In the genomic region with DNA sequence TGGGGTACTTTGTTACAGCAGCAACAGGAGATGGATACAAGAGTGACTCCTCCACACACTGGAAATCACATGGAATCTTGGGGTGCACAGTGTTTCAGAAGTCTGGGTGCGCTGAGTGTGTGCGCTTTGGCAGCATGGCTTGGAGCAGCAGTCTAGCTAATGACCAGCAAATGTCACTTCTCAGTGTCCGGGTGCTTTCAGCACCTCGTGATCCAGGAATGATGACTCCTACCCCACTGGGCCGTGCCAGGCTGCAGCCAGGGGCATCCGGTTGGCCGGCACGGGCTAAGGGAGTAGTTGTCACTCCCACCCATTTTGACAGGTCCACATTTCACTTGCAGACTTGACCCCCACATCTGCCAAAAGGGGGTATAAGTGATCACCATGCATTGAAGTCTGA, we compare ENCODE assay signal across 22 mouse cellular contexts.
DNase-seq lines count a peak whose midpoint lies in the region; ATAC-seq and TF ChIP-seq lines count a peak whose summit lies in the region.
"Had no signal": no experiment of that assay in that cellular context is flagged by ENCODE, and none has a peak within 500 bp of the region (broad histone marks: within the 10 kb centered on the region; RNA-seq: fewer than 3 reads in every experiment).

No protein-coding gene starts in this region.

- DNase-seq in heart, adult 11 months = peak; percentile 94
- DNase-seq in heart, adult 2 months = no peak
- peak; percentile 18 for DNase-seq in heart, postnatal 0 days (ENCODE audit: low spot score)
- DNase-seq in kidney, postnatal 0 days (ENCODE audit: low spot score) = peak; percentile 41
- DNase-seq in kidney, adult 9 months = no peak
- DNase-seq in heart, postnatal 4 days = peak; percentile 44
- DNase-seq in left cerebral cortex, postnatal 4 days = no peak
- DNase-seq: adrenal gland, postnatal 14 days; cerebellum, adult 11-12 months; cerebellum, adult 9-10 months; gastrocnemius, postnatal 10 days; kidney, adult 18-20 months had no signal

- no peak overlapping the region for H3K4me2 ChIP-seq in heart, postnatal 0 days (ENCODE audit: low read depth, low read length)
- no peak overlapping the region for H3K4me2 ChIP-seq in heart, embryonic 12.5 days
- H3K4me2 ChIP-seq in kidney, postnatal 0 days (ENCODE audit: low read length) = no peak overlapping the region
- H3K4me2 ChIP-seq: embryonic facial prominence, embryonic 15.5 days; forebrain, embryonic 15.5 days; heart, embryonic 15.5 days; intestine, embryonic 15.5 days; kidney, embryonic 15.5 days had no signal

- ATAC-seq in heart, postnatal 0 days (ENCODE audit: insufficient read depth, low read depth) = no peak
- ATAC-seq in heart, embryonic 12.5 days (ENCODE audit: insufficient number of reproducible peaks, low FRiP score) = no peak
- ATAC-seq in kidney, postnatal 0 days (replicated peaks; ENCODE audit: low FRiP score, low read depth) = no peak
- ATAC-seq: activated CD4-positive, CD25-positive, alpha-beta regulatory T cell, adult 4 months; forebrain, embryonic 15.5 days; intestine, embryonic 15.5 days; Patski had no signal

- intact Hi-C loops in heart, adult 2 months (cut with DNase I) = no loop called here
- intact Hi-C loops in left cerebral cortex, postnatal 4 days (cut with DNase I) = no loop called here

- WGBS in heart, adult 2 months = 59% methylated on average over 8 of the region's 8 CpGs
- 39% methylated on average over 8 of the region's 8 CpGs for WGBS in heart, postnatal 0 days
- 61% methylated on average over 8 of the region's 8 CpGs for WGBS in heart, embryonic 12.5 days
- 50% methylated on average over 8 of the region's 8 CpGs for WGBS in kidney, postnatal 0 days

- no peak for TF ChIP-seq POLR2A in heart, adult 2 months (IDR thresholded peaks at IDR 0.05; ENCODE audit: insufficient read depth, low read depth, low read length)

- H3K9ac ChIP-seq in heart, adult 2 months (ENCODE audit: low read depth, low read length) = no peak overlapping the region
- H3K9ac ChIP-seq in heart, postnatal 0 days (replicated peaks; ENCODE audit: low read depth, low read length) = no peak overlapping the region
- no peak overlapping the region for H3K9ac ChIP-seq in heart, embryonic 12.5 days
- H3K9ac ChIP-seq in kidney, postnatal 0 days (ENCODE audit: low read depth, low read length) = no peak overlapping the region
- H3K9ac ChIP-seq: embryonic facial prominence, embryonic 15.5 days; forebrain, embryonic 15.5 days; heart, embryonic 15.5 days; intestine, embryonic 15.5 days; kidney, embryonic 15.5 days had no signal

- no peak overlapping the region for H3K4me3 ChIP-seq in heart, adult 2 months
- no peak overlapping the region for H3K4me3 ChIP-seq in heart, postnatal 0 days (ENCODE audit: low read depth, low read length)
- H3K4me3 ChIP-seq in heart, embryonic 12.5 days = no peak overlapping the region
- no peak overlapping the region for H3K4me3 ChIP-seq in kidney, postnatal 0 days (replicated peaks; ENCODE audit: low read depth, low read length)
- H3K4me3 ChIP-seq: embryonic facial prominence, embryonic 15.5 days; erythroblast, embryonic 14.5 days; forebrain, embryonic 15.5 days; heart, embryonic 15.5 days; intestine, embryonic 15.5 days; kidney, embryonic 15.5 days had no signal

- H3K9me3 ChIP-seq in heart, postnatal 0 days (replicated peaks; ENCODE audit: control insufficient read depth, low read length) = no peaks in the 10 kb centered on the region
- H3K9me3 ChIP-seq in heart, embryonic 12.5 days (replicated peaks) = no peaks in the 10 kb centered on the region
- no peaks in the 10 kb centered on the region for H3K9me3 ChIP-seq in kidney, postnatal 0 days (replicated peaks; ENCODE audit: low read length)
- H3K9me3 ChIP-seq: embryonic facial prominence, embryonic 15.5 days; forebrain, embryonic 15.5 days; heart, embryonic 15.5 days; intestine, embryonic 15.5 days; kidney, embryonic 15.5 days had no signal

- H3K27ac ChIP-seq in heart, adult 2 months = no peak overlapping the region
- H3K27ac ChIP-seq in heart, postnatal 0 days (ENCODE audit: low read depth) = no peak overlapping the region
- H3K27ac ChIP-seq in heart, embryonic 12.5 days (ENCODE audit: poor library complexity, severe bottlenecking) = no peak overlapping the region
- H3K27ac ChIP-seq in kidney, postnatal 0 days = no peak overlapping the region
- H3K27ac ChIP-seq: embryonic facial prominence, embryonic 15.5 days; forebrain, embryonic 15.5 days; heart, embryonic 15.5 days; intestine, embryonic 15.5 days; kidney, embryonic 15.5 days had no signal

- H3K79me2 ChIP-seq in heart, adult 2 months (replicated peaks; ENCODE audit: control insufficient read depth, insufficient read depth, low read length) = no peaks in the 10 kb centered on the region

- no peaks in the 10 kb centered on the region for H3K36me3 ChIP-seq in heart, adult 2 months (ENCODE audit: control insufficient read depth, insufficient read depth, low read length)
- H3K36me3 ChIP-seq in heart, postnatal 0 days (replicated peaks; ENCODE audit: control insufficient read depth, insufficient read depth, low read length) = no peaks in the 10 kb centered on the region
- H3K36me3 ChIP-seq in heart, embryonic 12.5 days = no peaks in the 10 kb centered on the region
- no peaks in the 10 kb centered on the region for H3K36me3 ChIP-seq in kidney, postnatal 0 days (ENCODE audit: insufficient read depth, low read length)
- H3K36me3 ChIP-seq: embryonic facial prominence, embryonic 15.5 days; forebrain, embryonic 15.5 days; heart, embryonic 15.5 days; intestine, embryonic 15.5 days; kidney, embryonic 15.5 days had no signal

- H3K4me1 ChIP-seq in heart, adult 2 months (ENCODE audit: control insufficient read depth, insufficient read depth, low read length) = peaks cover 12% of the 10 kb centered on the region
- peaks cover 30% of the 10 kb centered on the region for H3K4me1 ChIP-seq in heart, postnatal 0 days (ENCODE audit: control insufficient read depth, insufficient read depth)
- H3K4me1 ChIP-seq in heart, embryonic 12.5 days (replicated peaks) = peaks cover 56% of the 10 kb centered on the region
- H3K4me1 ChIP-seq in kidney, postnatal 0 days (replicated peaks; ENCODE audit: insufficient read depth, low read length) = no peaks in the 10 kb centered on the region

- TF ChIP-seq CTCF in heart, adult 2 months (IDR thresholded peaks at IDR 0.05) = no peak
- TF ChIP-seq CTCF in heart, postnatal 0 days (IDR thresholded peaks at IDR 0.05; ENCODE audit: low read depth) = no peak
- no peak for TF ChIP-seq CTCF in kidney, postnatal 0 days (IDR thresholded peaks at IDR 0.05; ENCODE audit: low read depth)

- H3K27me3 ChIP-seq in heart, adult 2 months (ENCODE audit: control insufficient read depth, insufficient read depth, low read length) = no peaks in the 10 kb centered on the region
- H3K27me3 ChIP-seq in heart, postnatal 0 days (ENCODE audit: control insufficient read depth, insufficient read depth, low read length) = no peaks in the 10 kb centered on the region
- no peaks in the 10 kb centered on the region for H3K27me3 ChIP-seq in heart, embryonic 12.5 days (replicated peaks)
- H3K27me3 ChIP-seq in kidney, postnatal 0 days (ENCODE audit: insufficient read depth, low read length) = no peaks in the 10 kb centered on the region
- H3K27me3 ChIP-seq: CH12.LX; embryonic facial prominence, embryonic 15.5 days; forebrain, embryonic 15.5 days; heart, embryonic 15.5 days; intestine, embryonic 15.5 days; kidney, embryonic 15.5 days had no signal

- no peak for TF ChIP-seq EP300 in heart, adult 2 months (IDR thresholded peaks at IDR 0.05; ENCODE audit: insufficient read depth, low read depth, low read length)
- no peak for TF ChIP-seq EP300 in heart, postnatal 0 days (IDR thresholded peaks at IDR 0.05; ENCODE audit: low read depth)

Comparison
In these comparisons a context has a peak if more than half of its experiments do, and no peak if none do; other contexts are left out.
1. DNase-seq: peak in heart, adult 11 months (single experiment), heart, postnatal 0 days (single experiment), kidney, postnatal 0 days (single experiment) and heart, postnatal 4 days (single experiment); none in heart, adult 2 months (0 of 2), kidney, adult 9 months (single experiment) and left cerebral cortex, postnatal 4 days (single experiment).